Mouse (Mus musculus): Measurements from ENCODE around the gene Sirt1. TPM values are rescaled to one million over a fixed set of nuclear protein-coding genes. Genes with fewer than 3 reads are reported as not detected.
A peak's percentile ranks its signal among the peaks of the same experiment; 100 is the strongest.
"Not testable (repeated sequence)": the region's sequence is repeated elsewhere in the genome, so short reads cannot be mapped to it uniquely, and the experiment has no call there.

Gene Sirt1
- polyA plus RNA-seq, 1 experiment from 2014 or later = 5.6 TPM

DNA sequence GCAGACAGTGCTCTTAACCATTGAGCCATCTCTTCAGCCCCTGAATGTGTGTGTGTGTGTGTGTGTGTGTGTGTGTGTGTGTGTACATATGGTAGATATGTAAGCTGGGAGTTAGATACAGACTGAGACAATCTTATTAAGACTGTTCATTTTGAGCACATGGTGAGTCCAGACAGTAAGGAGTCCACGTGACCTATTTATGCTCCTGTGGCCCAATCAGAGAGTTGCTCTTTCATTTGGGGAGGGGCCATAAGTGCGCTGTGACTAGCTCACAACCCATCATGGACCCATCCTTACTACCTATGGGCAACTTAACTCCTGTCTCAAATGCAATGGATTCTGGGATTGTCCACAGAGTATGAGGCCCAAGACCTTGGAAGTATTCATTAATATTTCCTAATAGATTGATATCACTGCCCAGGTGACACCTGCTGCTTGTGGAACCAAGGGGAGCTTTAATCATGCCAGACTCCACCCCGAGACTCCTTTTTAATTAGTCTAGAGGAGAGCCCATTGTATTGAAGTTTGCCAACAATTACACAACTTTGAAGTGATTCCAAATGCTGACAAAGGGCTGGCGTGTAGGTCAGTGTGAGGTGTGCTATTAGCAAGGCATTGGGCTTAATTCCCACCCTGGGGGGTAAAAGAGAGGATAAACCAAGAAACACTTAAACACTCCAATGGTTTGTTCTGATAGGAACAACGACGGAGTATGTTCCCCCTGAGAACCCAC is 2.4 kb downstream of the Sirt1 start:
- no peaks in the 10 kb centered on the region for H3K9me3 ChIP-seq (replicated peaks; ENCODE audit: control insufficient read depth, low read length)
- H3K27ac ChIP-seq (ENCODE audit: low read depth, low read length) = no peak overlapping the region
- H3K4me2 ChIP-seq = no peak overlapping the region
- H3K9ac ChIP-seq (ENCODE audit: low read depth, low read length) = no peak overlapping the region
- no peaks in the 10 kb centered on the region for H3K36me3 ChIP-seq (ENCODE audit: control insufficient read depth, insufficient read depth, low read length)
- no peak for ATAC-seq (replicated peaks; ENCODE audit: insufficient number of reproducible peaks, low FRiP score, low TSS enrichment)
- 72% methylated on average over 6 of the region's 6 CpGs for WGBS (ENCODE audit: insufficient replicate concordance)
- 0 out of 2 replicates have a peak, but pooled peaks cover 3% of the 10 kb centered on the region for H3K27me3 ChIP-seq (ENCODE audit: control insufficient read depth, insufficient read depth, low read length)
- H3K4me3 ChIP-seq (ENCODE audit: low read depth, low read length) = no peak overlapping the region
- no peaks in the 10 kb centered on the region for H3K4me1 ChIP-seq (ENCODE audit: control insufficient read depth, insufficient read depth, low read length)

DNA sequence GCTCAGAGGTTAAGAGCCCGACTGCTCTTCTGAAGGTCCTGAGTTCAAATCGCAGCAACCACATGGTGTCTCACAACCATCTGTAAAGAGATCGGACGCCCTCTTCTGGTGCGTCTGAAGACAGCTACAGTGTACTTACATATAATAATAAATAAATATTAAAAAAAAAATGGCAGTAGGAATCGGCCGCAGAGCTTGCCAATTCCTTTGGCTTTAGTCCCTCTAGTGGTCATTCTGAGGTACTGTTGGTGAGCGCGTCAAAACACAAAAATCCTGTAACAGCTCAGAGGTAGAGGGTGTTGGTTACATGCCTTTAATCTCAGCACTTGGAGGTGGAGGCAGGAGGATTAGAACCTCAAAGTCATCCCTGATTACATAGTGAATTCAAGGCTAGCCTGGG is 4.0 kb downstream of the Sirt1 start:
- H3K9ac ChIP-seq (ENCODE audit: low read depth, low read length) = no peak overlapping the region
- H3K4me3 ChIP-seq (ENCODE audit: low read depth, low read length) = no peak overlapping the region
- no peak overlapping the region for H3K27ac ChIP-seq (ENCODE audit: low read depth, low read length)
- H3K4me1 ChIP-seq (ENCODE audit: control insufficient read depth, insufficient read depth, low read length) = no peaks in the 10 kb centered on the region
- ATAC-seq (replicated peaks; ENCODE audit: insufficient number of reproducible peaks, low FRiP score, low TSS enrichment) = no peak
- 0 out of 2 replicates have a peak, but pooled peaks cover 3% of the 10 kb centered on the region for H3K27me3 ChIP-seq (ENCODE audit: control insufficient read depth, insufficient read depth, low read length)
- 20% methylated on average over 9 of the region's 9 CpGs for WGBS (ENCODE audit: insufficient replicate concordance)
- no peaks in the 10 kb centered on the region for H3K36me3 ChIP-seq (ENCODE audit: control insufficient read depth, insufficient read depth, low read length)
- no peaks in the 10 kb centered on the region for H3K9me3 ChIP-seq (replicated peaks; ENCODE audit: control insufficient read depth, low read length)
- no peak overlapping the region for H3K4me2 ChIP-seq

DNA sequence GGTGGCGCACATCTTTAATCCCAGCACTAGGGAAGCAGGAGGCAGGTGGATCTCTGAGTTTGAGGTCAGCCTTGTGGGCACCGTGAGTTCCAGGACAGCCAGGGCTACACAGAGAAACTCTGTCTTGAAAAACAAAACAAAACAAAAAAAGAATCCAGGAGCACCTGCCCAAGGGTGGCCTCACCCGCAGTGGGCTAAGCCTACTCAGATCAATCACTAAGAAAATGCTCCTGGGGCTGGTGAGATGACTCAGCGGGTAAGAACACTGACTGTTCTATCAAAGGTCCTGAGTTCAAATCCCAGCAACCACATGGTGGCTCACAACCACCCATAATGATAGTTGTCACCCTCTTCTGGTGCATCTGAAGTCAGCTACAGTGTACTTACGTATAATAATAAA is 5.2 kb downstream of the Sirt1 start:
- no peaks in the 10 kb centered on the region for H3K9me3 ChIP-seq (replicated peaks; ENCODE audit: control insufficient read depth, low read length)
- 80% methylated on average over 5 of the region's 5 CpGs for WGBS (ENCODE audit: insufficient replicate concordance)
- no peak for ATAC-seq (replicated peaks; ENCODE audit: insufficient number of reproducible peaks, low FRiP score, low TSS enrichment)

DNA sequence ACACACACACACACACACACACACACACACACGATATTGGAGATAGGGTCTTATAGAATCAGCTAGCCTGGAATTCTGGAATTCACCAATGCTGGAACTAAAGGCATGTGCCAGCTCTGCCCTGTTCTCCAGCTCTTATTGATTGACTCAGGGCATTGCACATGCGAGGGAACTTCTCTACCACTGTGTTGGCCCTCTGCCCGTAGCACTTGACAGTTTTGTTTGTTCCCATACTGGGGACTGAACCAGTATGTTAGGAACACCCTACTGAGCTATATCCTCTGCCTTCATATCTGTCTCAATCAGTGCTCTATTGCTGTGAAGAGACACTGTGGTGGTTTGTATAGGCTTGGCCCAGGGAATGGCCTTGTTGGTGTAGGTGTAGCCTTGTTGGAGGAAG is 13.5 kb downstream of the Sirt1 start:
- no peak overlapping the region for H3K4me3 ChIP-seq (ENCODE audit: low read depth, low read length)
- no peaks in the 10 kb centered on the region for H3K4me1 ChIP-seq (ENCODE audit: control insufficient read depth, insufficient read depth, low read length)
- H3K9me3 ChIP-seq (replicated peaks; ENCODE audit: control insufficient read depth, low read length) = no peaks in the 10 kb centered on the region
- H3K27ac ChIP-seq (ENCODE audit: low read depth, low read length) = no peak overlapping the region
- 91% methylated on average over 3 of the region's 3 CpGs for WGBS (ENCODE audit: insufficient replicate concordance)
- H3K9ac ChIP-seq (ENCODE audit: low read depth, low read length) = no peak overlapping the region
- no peak for ATAC-seq (replicated peaks; ENCODE audit: insufficient number of reproducible peaks, low FRiP score, low TSS enrichment)
- H3K27me3 ChIP-seq (ENCODE audit: control insufficient read depth, insufficient read depth, low read length) = no peaks in the 10 kb centered on the region
- no peaks in the 10 kb centered on the region for H3K36me3 ChIP-seq (ENCODE audit: control insufficient read depth, insufficient read depth, low read length)
- H3K4me2 ChIP-seq = no peak overlapping the region

More for the DNA sequence above, 5.2 kb downstream of the Sirt1 start:
- Histone ChIP-seq H3K4me1 (ENCODE audit: control insufficient read depth, insufficient read depth, low read length) (no peaks in the 10 kb centered on the region), H3K4me3 (ENCODE audit: low read depth, low read length) (no peak overlapping the region), H3K9ac (ENCODE audit: low read depth, low read length) (no peak overlapping the region), H3K27me3 (ENCODE audit: control insufficient read depth, insufficient read depth, low read length) (0 out of 2 replicates have a peak, but pooled peaks cover 3% of the 10 kb centered on the region), H3K27ac (ENCODE audit: low read depth, low read length) (no peak overlapping the region), H3K36me3 (ENCODE audit: control insufficient read depth, insufficient read depth, low read length) (no peaks in the 10 kb centered on the region), H3K4me2 (no peak overlapping the region)

DNA sequence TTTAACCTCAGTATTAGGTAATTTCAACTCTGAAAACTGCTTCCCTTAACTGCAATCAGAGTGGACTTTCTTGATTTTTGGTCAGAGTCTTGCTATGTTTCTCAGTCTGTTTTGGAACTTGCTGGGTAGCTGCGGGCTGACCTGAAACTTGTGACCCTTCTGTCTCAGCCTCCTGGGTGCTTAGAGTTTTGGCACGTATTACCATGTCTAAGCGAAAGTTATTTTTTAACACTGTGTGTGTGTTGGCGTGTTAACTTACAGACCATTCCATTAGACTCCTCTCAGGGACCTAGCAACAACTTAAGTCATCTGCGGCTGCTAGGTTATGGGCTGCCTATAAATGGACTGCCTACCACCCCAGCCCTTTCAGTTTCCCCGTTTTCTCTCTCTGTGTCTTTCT is 14.1 kb downstream of the Sirt1 start:
- no peak for ATAC-seq (replicated peaks; ENCODE audit: insufficient number of reproducible peaks, low FRiP score, low TSS enrichment)
- no peak overlapping the region for H3K27ac ChIP-seq (ENCODE audit: low read depth, low read length)
- 71% methylated on average over 6 of the region's 6 CpGs for WGBS (ENCODE audit: insufficient replicate concordance)

DNA sequence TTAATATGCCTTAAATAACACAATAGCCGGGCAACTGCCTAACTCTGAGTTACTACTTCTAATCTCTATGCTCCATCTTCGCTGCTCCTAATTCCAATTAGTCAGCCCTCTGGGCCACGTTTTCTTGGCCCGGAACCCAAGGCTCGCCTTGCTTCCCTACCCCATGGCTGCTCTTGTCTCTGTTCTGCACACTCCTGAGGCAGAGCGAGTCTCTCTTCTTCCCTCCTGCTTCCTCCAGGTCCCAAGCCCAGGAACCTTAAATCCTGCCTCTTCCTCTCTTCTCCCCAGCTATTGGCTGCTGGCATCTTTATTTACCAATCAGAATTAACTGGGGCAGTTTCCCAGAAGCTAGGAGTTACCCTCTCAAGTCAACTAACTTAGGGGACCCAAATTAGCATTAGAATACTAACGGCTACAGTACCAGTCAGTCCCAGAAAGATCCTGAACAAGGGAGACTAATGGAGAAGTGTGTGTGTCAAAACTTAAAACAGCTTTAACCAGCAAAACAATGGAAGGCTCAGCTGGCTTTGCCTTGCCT is 15.5 kb downstream of the Sirt1 start:
- Histone ChIP-seq H3K36me3 (ENCODE audit: control insufficient read depth, insufficient read depth, low read length) (no peaks in the 10 kb centered on the region), H3K4me3 (ENCODE audit: low read depth, low read length) (no peak overlapping the region), H3K9me3 (replicated peaks; ENCODE audit: control insufficient read depth, low read length) (no peaks in the 10 kb centered on the region), H3K27me3 (ENCODE audit: control insufficient read depth, insufficient read depth, low read length) (no peaks in the 10 kb centered on the region), H3K4me2 (peak overlapping the region; percentile 51), H3K27ac (ENCODE audit: low read depth, low read length) (no peak overlapping the region), H3K9ac (ENCODE audit: low read depth, low read length) (no peak overlapping the region), H3K4me1 (ENCODE audit: control insufficient read depth, insufficient read depth, low read length) (no peaks in the 10 kb centered on the region)
- 43% methylated on average over 7 of the region's 7 CpGs for WGBS (ENCODE audit: insufficient replicate concordance)
- no peak for ATAC-seq (replicated peaks; ENCODE audit: insufficient number of reproducible peaks, low FRiP score, low TSS enrichment)

More for the DNA sequence above, 14.1 kb downstream of the Sirt1 start:
- no peak overlapping the region for H3K4me2 ChIP-seq
- H3K9me3 ChIP-seq (replicated peaks; ENCODE audit: control insufficient read depth, low read length) = no peaks in the 10 kb centered on the region
- no peak overlapping the region for H3K4me3 ChIP-seq (ENCODE audit: low read depth, low read length)
- H3K27me3 ChIP-seq (ENCODE audit: control insufficient read depth, insufficient read depth, low read length) = no peaks in the 10 kb centered on the region
- no peaks in the 10 kb centered on the region for H3K4me1 ChIP-seq (ENCODE audit: control insufficient read depth, insufficient read depth, low read length)
- no peak overlapping the region for H3K9ac ChIP-seq (ENCODE audit: low read depth, low read length)
- no peaks in the 10 kb centered on the region for H3K36me3 ChIP-seq (ENCODE audit: control insufficient read depth, insufficient read depth, low read length)

DNA sequence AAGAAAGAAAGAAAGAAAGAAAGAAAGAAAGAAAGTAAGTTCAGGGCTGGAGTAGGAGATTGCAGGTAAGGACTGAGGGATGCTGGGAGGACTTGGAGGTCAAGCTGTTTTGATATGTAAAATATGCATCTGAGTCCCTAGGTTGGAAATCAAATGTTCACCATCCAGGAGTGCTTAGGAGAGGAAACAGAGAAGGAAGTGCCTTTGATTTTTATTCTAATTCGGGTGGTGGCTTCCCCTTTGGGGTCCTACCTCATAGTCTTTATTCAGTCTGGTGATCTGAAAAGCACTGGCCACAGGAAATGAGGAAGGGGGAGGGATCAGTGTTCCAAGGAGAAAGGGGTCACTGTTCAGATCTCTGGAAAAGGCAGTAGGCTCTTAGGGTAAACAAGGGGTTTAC is 21.0 kb downstream of the Sirt1 start:
- H3K9ac ChIP-seq (ENCODE audit: low read depth, low read length) = no peak overlapping the region
- no peak for ATAC-seq (replicated peaks; ENCODE audit: insufficient number of reproducible peaks, low FRiP score, low TSS enrichment)
- no peak overlapping the region for H3K4me2 ChIP-seq
- H3K27ac ChIP-seq (ENCODE audit: low read depth, low read length) = no peak overlapping the region
- no peaks in the 10 kb centered on the region for H3K36me3 ChIP-seq (ENCODE audit: control insufficient read depth, insufficient read depth, low read length)
- WGBS (ENCODE audit: insufficient replicate concordance) = 50% methylated on average over 1 of the region's 1 CpGs
- no peak overlapping the region for H3K4me3 ChIP-seq (ENCODE audit: low read depth, low read length)
- H3K27me3 ChIP-seq (ENCODE audit: control insufficient read depth, insufficient read depth, low read length) = no peaks in the 10 kb centered on the region
- no peaks in the 10 kb centered on the region for H3K9me3 ChIP-seq (replicated peaks; ENCODE audit: control insufficient read depth, low read length)
- no peaks in the 10 kb centered on the region for H3K4me1 ChIP-seq (ENCODE audit: control insufficient read depth, insufficient read depth, low read length)

DNA sequence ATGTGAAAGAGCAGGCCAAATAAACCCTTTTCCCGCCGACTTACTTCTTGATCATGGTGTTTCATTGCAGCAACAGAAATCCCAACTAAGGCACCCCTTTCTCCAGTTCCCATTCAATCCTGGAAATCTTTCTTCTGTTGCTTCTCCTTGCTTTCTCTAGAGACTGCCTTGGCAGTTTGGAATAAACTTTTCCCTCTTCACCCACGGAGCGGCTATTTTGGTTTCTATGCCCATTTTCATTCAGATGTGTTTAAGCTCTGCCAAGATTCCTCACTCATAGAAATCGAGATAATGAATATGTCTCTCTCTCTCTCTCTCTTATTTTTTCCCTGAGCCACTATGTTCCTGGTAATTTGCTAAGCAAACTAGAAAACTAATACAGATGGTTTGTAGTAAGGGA is 29.4 kb downstream of the Sirt1 start:
- no peaks in the 10 kb centered on the region for H3K4me1 ChIP-seq (ENCODE audit: control insufficient read depth, insufficient read depth, low read length)
- H3K4me2 ChIP-seq = no peak overlapping the region
- WGBS (ENCODE audit: insufficient replicate concordance) = 80% methylated on average over 5 of the region's 5 CpGs
- H3K27ac ChIP-seq (ENCODE audit: low read depth, low read length) = no peak overlapping the region
- no peak overlapping the region for H3K9ac ChIP-seq (ENCODE audit: low read depth, low read length)
- H3K27me3 ChIP-seq (ENCODE audit: control insufficient read depth, insufficient read depth, low read length) = no peaks in the 10 kb centered on the region
- H3K4me3 ChIP-seq (ENCODE audit: low read depth, low read length) = no peak overlapping the region
- ATAC-seq (replicated peaks; ENCODE audit: insufficient number of reproducible peaks, low FRiP score, low TSS enrichment) = no peak
- no peaks in the 10 kb centered on the region; the same call in 1 of the 2 replicates for H3K9me3 ChIP-seq (replicated peaks; ENCODE audit: control insufficient read depth, low read length)
- H3K36me3 ChIP-seq (ENCODE audit: control insufficient read depth, insufficient read depth, low read length) = no peaks in the 10 kb centered on the region

DNA sequence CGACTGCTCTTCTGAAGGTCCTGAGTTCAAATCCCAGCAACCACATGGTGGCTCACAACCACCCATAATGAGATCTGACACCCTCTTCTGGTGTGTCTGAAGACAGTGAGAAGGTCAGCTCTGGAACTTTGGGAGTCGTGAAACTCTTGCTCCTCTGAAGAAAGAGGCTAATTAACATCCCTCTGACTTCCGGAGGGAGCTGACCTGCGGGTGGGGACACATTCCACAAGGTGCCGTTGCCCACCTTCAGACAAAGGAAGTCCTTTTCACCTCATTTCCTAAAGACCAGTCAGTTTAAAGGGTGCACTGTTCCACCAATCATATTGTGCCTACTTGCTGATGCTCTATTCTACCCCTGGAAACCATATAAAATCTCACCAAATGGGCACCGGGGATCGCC is 30.4 kb downstream of the Sirt1 start:
- H3K36me3 ChIP-seq (ENCODE audit: control insufficient read depth, insufficient read depth, low read length); H3K9me3 ChIP-seq (replicated peaks; ENCODE audit: control insufficient read depth, low read length); H3K27ac ChIP-seq (ENCODE audit: low read depth, low read length); H3K4me2 ChIP-seq; ATAC-seq (replicated peaks; ENCODE audit: insufficient number of reproducible peaks, low FRiP score, low TSS enrichment); H3K4me3 ChIP-seq (ENCODE audit: low read depth, low read length); H3K4me1 ChIP-seq (ENCODE audit: control insufficient read depth, insufficient read depth, low read length); H3K9ac ChIP-seq (ENCODE audit: low read depth, low read length); H3K27me3 ChIP-seq (ENCODE audit: control insufficient read depth, insufficient read depth, low read length): not testable (repeated sequence)
- WGBS (ENCODE audit: insufficient replicate concordance) = 81% methylated on average over 7 of the region's 7 CpGs

All from heart, embryonic 11.5 days (tissue).